Mouse (Mus musculus) hindbrain, embryonic 10.5 days (tissue): ENCODE results near the gene Itpr1. TPM values are rescaled to one million over a fixed set of nuclear protein-coding genes. Genes with fewer than 3 reads are reported as not detected.

Experiments used
- DNase-seq: peaks from one replicate; pipeline ENCODE4 v3.0.0-alpha.2; 2017; ENCODE audit warnings: low spot score
- H3K27ac ChIP-seq: fragments of 300-500 bp; sonication (generic); 2 replicates; pipeline ENCODE4 v1.5.1; 2016; ENCODE audit warnings: mild to moderate bottlenecking, moderate library complexity
- H3K27me3 ChIP-seq: fragments of 300-500 bp; sonication (generic); 2 replicates; pipeline ENCODE4 v1.6.1; 2016; ENCODE audit warnings: mild to moderate bottlenecking; ENCODE audit not compliant: poor library complexity, insufficient read depth, severe bottlenecking
- H3K36me3 ChIP-seq: fragments of 300-500 bp; sonication (generic); 2 replicates; pipeline ENCODE4 v1.6.1; 2016; ENCODE audit warnings: mild to moderate bottlenecking, moderate library complexity
- H3K4me1 ChIP-seq: fragments of 300-500 bp; sonication (generic); replicated peaks from 2 replicates; pipeline ENCODE4 v1.6.1; 2016; ENCODE audit warnings: mild to moderate bottlenecking
- H3K4me3 ChIP-seq: fragments of 300-500 bp; sonication (generic); 2 replicates; pipeline ENCODE4 v1.5.1; 2016; ENCODE audit warnings: mild to moderate bottlenecking, moderate library complexity
- H3K9me3 ChIP-seq: fragments of 300-500 bp; sonication (generic); 2 replicates; pipeline ENCODE4 v1.6.1; 2016; ENCODE audit warnings: mild to moderate bottlenecking, moderate library complexity
- WGBS: fragments of 180-500 bp; shearing (Covaris S2); methylation state at CpG from one replicate; pipeline ENCODE4 v1.1.7; 2016; 5-methylcytosine and 5-hydroxymethylcytosine counted together
- polyA plus RNA-seq: library from polyadenylated mRNA; unstranded; fragments of >200 nt; fragmentation: Nextera tagmentation; extraction: Ambion mirVana; gene quantifications from 2 replicates; pipeline ENCODE4 v1.2.1, GENCODE M21; 2016

Itpr1 gene
- polyA plus RNA-seq, 1 experiment from 2014 or later, result 6.9 TPM

- Histone ChIP-seq H3K4me3 (no peak overlapping the region), H3K36me3 (peaks cover 20% of the 10 kb centered on the region), H3K27me3 (no peaks in the 10 kb centered on the region), H3K9me3 (no peaks in the 10 kb centered on the region), H3K27ac (no peak overlapping the region), H3K4me1 (no peaks in the 10 kb centered on the region)
- no peak for DNase-seq
- WGBS, result 94% methylated on average over 5 of the region's 5 CpGs
These were observed 195.8 kb downstream of the Itpr1 start for GRCm38 (mm10) chr6:108408726-108409125.

- no peak for DNase-seq
- Histone ChIP-seq H3K36me3 (peaks cover 31% of the 10 kb centered on the region), H3K27me3 (no peaks in the 10 kb centered on the region), H3K9me3 (no peaks in the 10 kb centered on the region), H3K4me1 (no peaks in the 10 kb centered on the region), H3K27ac (no peak overlapping the region), H3K4me3 (no peak overlapping the region)
- WGBS, result 90% methylated on average over 16 of the region's 16 CpGs
These were observed 197.9 kb downstream of the Itpr1 start for GRCm38 (mm10) chr6:108410771-108411170.

GRCm38 (mm10) chr6:108411201-108411600, 198.3 kb downstream of the Itpr1 start:
- no peaks in the 10 kb centered on the region for H3K27me3 ChIP-seq
- DNase-seq, result no peak
- no peak overlapping the region for H3K27ac ChIP-seq
- no peaks in the 10 kb centered on the region for H3K4me1 ChIP-seq
- H3K4me3 ChIP-seq, result no peak overlapping the region
- peaks cover 27% of the 10 kb centered on the region for H3K36me3 ChIP-seq
- 92% methylated on average over 4 of the region's 4 CpGs for WGBS
- H3K9me3 ChIP-seq, result no peaks in the 10 kb centered on the region

GRCm38 (mm10) chr6:108413006-108413405, 200.1 kb downstream of the Itpr1 start:
- Histone ChIP-seq H3K27me3 (no peaks in the 10 kb centered on the region), H3K4me1 (no peaks in the 10 kb centered on the region), H3K27ac (no peak overlapping the region), H3K36me3 (peaks cover 24% of the 10 kb centered on the region), H3K4me3 (no peak overlapping the region), H3K9me3 (no peaks in the 10 kb centered on the region)
- no peak for DNase-seq
- whole genome bisulfite sequencing, result 95% methylated on average over 8 of the region's 8 CpGs

- no peaks in the 10 kb centered on the region for H3K4me1 ChIP-seq
- WGBS, result 94% methylated on average over 9 of the region's 9 CpGs
- DNase-seq, result no peak
- H3K9me3 ChIP-seq, result no peaks in the 10 kb centered on the region
- peaks cover 28% of the 10 kb centered on the region for H3K36me3 ChIP-seq
- H3K4me3 ChIP-seq, result no peak overlapping the region
- no peaks in the 10 kb centered on the region for H3K27me3 ChIP-seq
- H3K27ac ChIP-seq, result no peak overlapping the region
These were observed 200.7 kb downstream of the Itpr1 start for GRCm38 (mm10) chr6:108413593-108413992.

GRCm38 (mm10) chr6:108415847-108416246, 203.0 kb downstream of the Itpr1 start:
- no peak overlapping the region for H3K4me3 ChIP-seq
- no peak overlapping the region for H3K27ac ChIP-seq
- H3K4me1 ChIP-seq, result no peaks in the 10 kb centered on the region
- H3K36me3 ChIP-seq, result peaks cover 35% of the 10 kb centered on the region
- DNase-seq, result no peak
- WGBS, result 86% methylated on average over 4 of the region's 4 CpGs
- H3K9me3 ChIP-seq, result no peaks in the 10 kb centered on the region
- H3K27me3 ChIP-seq, result no peaks in the 10 kb centered on the region

- H3K36me3 ChIP-seq, result peaks cover 29% of the 10 kb centered on the region; the same call in 1 of the 2 replicates
- WGBS, result 57% methylated on average over 8 of the region's 8 CpGs
- no peaks in the 10 kb centered on the region for H3K4me1 ChIP-seq
- H3K27ac ChIP-seq, result no peak overlapping the region
- no peaks in the 10 kb centered on the region for H3K27me3 ChIP-seq
- H3K4me3 ChIP-seq, result no peak overlapping the region
- H3K9me3 ChIP-seq, result no peaks in the 10 kb centered on the region
- peak; percentile 51 for DNase-seq
These were observed 204.6 kb downstream of the Itpr1 start for GRCm38 (mm10) chr6:108417508-108417907.

- no peaks in the 10 kb centered on the region for H3K4me1 ChIP-seq
- H3K27ac ChIP-seq, result no peak overlapping the region
- no peak overlapping the region for H3K4me3 ChIP-seq
- no peaks in the 10 kb centered on the region for H3K27me3 ChIP-seq
- peaks cover 29% of the 10 kb centered on the region; the same call in 1 of the 2 replicates for H3K36me3 ChIP-seq
- DNase-seq, result no peak
- H3K9me3 ChIP-seq, result no peaks in the 10 kb centered on the region
- 93% methylated on average over 7 of the region's 7 CpGs for WGBS
These were observed 205.3 kb downstream of the Itpr1 start for GRCm38 (mm10) chr6:108418218-108418617.

GRCm38 (mm10) chr6:108424749-108425584, 212.1 kb downstream of the Itpr1 start:
- Histone ChIP-seq H3K27ac (no peak overlapping the region), H3K4me1 (peaks cover 19% of the 10 kb centered on the region), H3K9me3 (no peaks in the 10 kb centered on the region), H3K4me3 (no peak overlapping the region), H3K36me3 (no peaks in the 10 kb centered on the region), H3K27me3 (no peaks in the 10 kb centered on the region)
- peak; percentile 19 for DNase-seq
- 68% methylated on average over 9 of the region's 9 CpGs for WGBS

GRCm38 (mm10) chr6:108426789-108427188, 213.9 kb downstream of the Itpr1 start:
- Histone ChIP-seq H3K9me3 (no peaks in the 10 kb centered on the region), H3K36me3 (no peaks in the 10 kb centered on the region), H3K27me3 (no peaks in the 10 kb centered on the region), H3K27ac (no peak overlapping the region), H3K4me3 (no peak overlapping the region), H3K4me1 (peaks cover 19% of the 10 kb centered on the region)
- DNase-seq, result peak; percentile 61
- WGBS, result 27% methylated on average over 10 of the region's 10 CpGs

GRCm38 (mm10) chr6:108428383-108428782, 215.5 kb downstream of the Itpr1 start:
- Histone ChIP-seq H3K27ac (no peak overlapping the region), H3K4me3 (no peak overlapping the region), H3K27me3 (no peaks in the 10 kb centered on the region), H3K4me1 (peaks cover 19% of the 10 kb centered on the region), H3K36me3 (no peaks in the 10 kb centered on the region), H3K9me3 (no peaks in the 10 kb centered on the region)
- DNase-seq, result no peak
- 93% methylated on average over 3 of the region's 3 CpGs for WGBS

GRCm38 (mm10) chr6:108429950-108430349, 217.1 kb downstream of the Itpr1 start:
- Histone ChIP-seq H3K4me3 (no peak overlapping the region), H3K36me3 (no peaks in the 10 kb centered on the region), H3K27ac (no peak overlapping the region), H3K4me1 (peaks cover 13% of the 10 kb centered on the region), H3K27me3 (no peaks in the 10 kb centered on the region), H3K9me3 (no peaks in the 10 kb centered on the region)
- no peak for DNase-seq
- 89% methylated on average over 8 of the region's 8 CpGs for WGBS

GRCm38 (mm10) chr6:108431193-108431592, 218.3 kb downstream of the Itpr1 start:
- Histone ChIP-seq H3K4me3 (no peak overlapping the region), H3K27me3 (no peaks in the 10 kb centered on the region), H3K9me3 (no peaks in the 10 kb centered on the region), H3K4me1 (peaks cover 9% of the 10 kb centered on the region), H3K27ac (no peak overlapping the region), H3K36me3 (no peaks in the 10 kb centered on the region)
- DNase-seq, result no peak
- WGBS, result 81% methylated on average over 8 of the region's 8 CpGs
